Mouse (Mus musculus) CH12.LX (cell line): ENCODE data around the gene Primpol. TPM values are rescaled to one million over a fixed set of nuclear protein-coding genes. Genes with fewer than 3 reads are reported as not detected.

Source experiments
- DNase-seq: peaks from one replicate; pipeline ENCODE4 v3.0.0-alpha.2; 2013; ENCODE audit errors: extremely low read depth
- H3K27ac ChIP-seq: 2 replicates; pipeline ENCODE4 v1.5.1; 2012; ENCODE audit warnings: low read depth, mild to moderate bottlenecking, control low read depth, moderate library complexity; ENCODE audit not compliant: insufficient read depth
- H3K27me3 ChIP-seq: replicated peaks from 2 replicates; pipeline ENCODE3; 2012; ENCODE audit warnings: inconsistent platforms
- H3K36me3 ChIP-seq, 2 experiments: replicated peaks in 1 of 2; 2 replicates each; pipeline versions ENCODE3 to v1.6.1; 2012; ENCODE audit warnings: inconsistent platforms in 1 of 2, low read length in 1 of 2, mild to moderate bottlenecking in 1 of 2, mixed read lengths in 1 of 2, moderate library complexity in 1 of 2; ENCODE audit not compliant: control insufficient read depth in 1 of 2, insufficient read depth in 1 of 2
- H3K4me1 ChIP-seq, 2 experiments: 2 replicates each; pipeline ENCODE4 v1.6.1; 2012; ENCODE audit warnings: inconsistent platforms in 1 of 2, moderate library complexity in 1 of 2; ENCODE audit not compliant: insufficient read depth in 2 of 2, control insufficient read depth in 1 of 2
- H3K4me2 ChIP-seq: 2 replicates; pipeline ENCODE4 v1.6.1; 2012; ENCODE audit warnings: low read depth, mild to moderate bottlenecking, control low read depth; ENCODE audit not compliant: poor library complexity, insufficient read depth, severe bottlenecking
- H3K4me3 ChIP-seq, 3 experiments: fragments of 150-350 bp in 1 of 3; sonication (generic) in 1 of 3; replicated peaks in 1 of 3; 2 replicates each; pipeline versions ENCODE3 to v1.5.1; 2011 to 2012; ENCODE audit warnings: low read depth in 2 of 3, low read length in 2 of 3, mild to moderate bottlenecking in 2 of 3, moderate library complexity in 2 of 3, control low read depth in 1 of 3, improper control_type of control experiment in 1 of 3, inconsistent platforms in 1 of 3, mixed read lengths in 1 of 3; ENCODE audit not compliant: poor library complexity in 1 of 3
- H3K79me2 ChIP-seq: replicated peaks from 2 replicates; pipeline ENCODE4 v1.6.1; 2012; ENCODE audit warnings: mild to moderate bottlenecking, moderate library complexity; ENCODE audit not compliant: control insufficient read depth, poor library complexity, insufficient read depth, severe bottlenecking; ENCODE audit errors: extremely low read depth
- H3K9ac ChIP-seq: 2 replicates; pipeline ENCODE4 v1.6.1; 2012; ENCODE audit warnings: low read depth, mild to moderate bottlenecking, control low read depth, moderate library complexity; ENCODE audit not compliant: insufficient read depth
- H3K9me3 ChIP-seq: replicated peaks from 2 replicates; pipeline ENCODE3; 2012; ENCODE audit warnings: low read length, inconsistent platforms, mixed read lengths
- CHD1 ChIP-seq: IDR thresholded peaks from 2 replicates; pipeline ENCODE4 v1.6.1; 2012; ENCODE audit warnings: low read depth, low read length, improper control_type of control experiment, inconsistent platforms
- E2F4 ChIP-seq: IDR thresholded peaks from 2 replicates; pipeline ENCODE4 v1.6.1; 2011; ENCODE audit warnings: low read depth, low read length, improper control_type of control experiment; ENCODE audit not compliant: insufficient replicate concordance
- EP300 ChIP-seq: IDR thresholded peaks from 2 replicates; pipeline ENCODE4 v1.6.1; 2011; ENCODE audit warnings: low read length, improper control_type of control experiment
- ETS1 ChIP-seq: conservative IDR thresholded peaks from 2 replicates; pipeline ENCODE4 v1.6.1; 2012; ENCODE audit warnings: low read depth, mild to moderate bottlenecking, inconsistent platforms, low read length, improper control_type of control experiment, moderate library complexity
- HCFC1 ChIP-seq: IDR thresholded peaks from 2 replicates; pipeline ENCODE4 v1.6.1; 2012; ENCODE audit warnings: low read depth, mild to moderate bottlenecking, inconsistent platforms, low read length, improper control_type of control experiment
- IRF4 ChIP-seq: IDR thresholded peaks from 2 replicates; pipeline ENCODE4 v1.6.1; 2014; ENCODE audit warnings: low read depth, mild to moderate bottlenecking, inconsistent platforms, low read length, improper control_type of control experiment
- JUN ChIP-seq: IDR thresholded peaks from 2 replicates; pipeline ENCODE4 v1.6.1; 2011; ENCODE audit warnings: low read depth, mild to moderate bottlenecking, low read length, improper control_type of control experiment, moderate library complexity; ENCODE audit not compliant: insufficient read depth
- JUND ChIP-seq: conservative IDR thresholded peaks from 2 replicates; pipeline ENCODE4 v1.6.1; 2011; ENCODE audit warnings: low read depth, low read length, improper control_type of control experiment
- KAT2A ChIP-seq: IDR thresholded peaks from 2 replicates; pipeline ENCODE4 v1.6.1; 2012; ENCODE audit warnings: low read length, improper control_type of control experiment, inconsistent platforms; ENCODE audit not compliant: insufficient replicate concordance
- MAFK ChIP-seq: IDR thresholded peaks from 2 replicates; pipeline ENCODE4 v1.6.1; 2011; ENCODE audit warnings: low read length, improper control_type of control experiment; ENCODE audit not compliant: insufficient replicate concordance
- MAX ChIP-seq: IDR thresholded peaks from 2 replicates; pipeline ENCODE4 v1.6.1; 2011; ENCODE audit warnings: low read length, improper control_type of control experiment
- MAZ ChIP-seq: IDR thresholded peaks from 2 replicates; pipeline ENCODE4 v1.6.1; 2012; ENCODE audit warnings: low read depth, mild to moderate bottlenecking, inconsistent platforms, low read length, improper control_type of control experiment, moderate library complexity
- MEF2A ChIP-seq: IDR thresholded peaks from 2 replicates; pipeline ENCODE4 v1.6.1; 2014; ENCODE audit warnings: low read depth, mild to moderate bottlenecking, inconsistent platforms, low read length, improper control_type of control experiment, borderline replicate concordance
- MXI1 ChIP-seq: IDR thresholded peaks from 2 replicates; pipeline ENCODE4 v1.6.1; 2011; ENCODE audit warnings: mild to moderate bottlenecking, low read depth, low read length, improper control_type of control experiment
- NELFE ChIP-seq: IDR thresholded peaks from 2 replicates; pipeline ENCODE4 v1.6.1; 2011; ENCODE audit warnings: low read depth, low read length, improper control_type of control experiment
- NRF1 ChIP-seq: IDR thresholded peaks from 2 replicates; pipeline ENCODE4 v1.6.1; 2014; ENCODE audit warnings: low read depth, mild to moderate bottlenecking, inconsistent platforms, low read length, improper control_type of control experiment, moderate library complexity
- PAX5 ChIP-seq: IDR thresholded peaks from 2 replicates; pipeline ENCODE4 v1.6.1; 2012; ENCODE audit warnings: low read length, inconsistent platforms, mixed read lengths
- POLR2A ChIP-seq: IDR thresholded peaks from 2 replicates; pipeline ENCODE4 v1.6.1; 2011; ENCODE audit warnings: low read depth, mild to moderate bottlenecking, improper control_type of control experiment, low read length
- POLR2AphosphoS2 ChIP-seq: IDR thresholded peaks from 2 replicates; pipeline ENCODE4 v1.6.1; 2011; ENCODE audit warnings: low read depth, low read length, improper control_type of control experiment
- RAD21 ChIP-seq: IDR thresholded peaks from 2 replicates; pipeline ENCODE4 v1.6.1; 2011; ENCODE audit warnings: low read depth, mild to moderate bottlenecking, low read length, improper control_type of control experiment, moderate library complexity
- RCOR1 ChIP-seq: conservative IDR thresholded peaks from 2 replicates; pipeline ENCODE4 v1.6.1; 2012; ENCODE audit warnings: low read depth, mild to moderate bottlenecking, inconsistent platforms, low read length, improper control_type of control experiment
- SMC3 ChIP-seq: IDR thresholded peaks from 2 replicates; pipeline ENCODE4 v1.6.1; 2011; ENCODE audit warnings: low read depth, low read length, improper control_type of control experiment
- TBP ChIP-seq: conservative IDR thresholded peaks from 2 replicates; pipeline ENCODE4 v1.6.1; 2011; ENCODE audit warnings: low read depth, low read length, improper control_type of control experiment
- TCF12 ChIP-seq: IDR thresholded peaks from 2 replicates; pipeline ENCODE4 v1.6.1; 2014; ENCODE audit warnings: low read depth, mild to moderate bottlenecking, inconsistent platforms, low read length, improper control_type of control experiment
- UBTF ChIP-seq: IDR thresholded peaks from 2 replicates; pipeline ENCODE4 v1.6.1; 2012; ENCODE audit warnings: low read depth, mild to moderate bottlenecking, inconsistent platforms, low read length, improper control_type of control experiment, moderate library complexity
- USF2 ChIP-seq: conservative IDR thresholded peaks from 2 replicates; pipeline ENCODE4 v1.6.1; 2011; ENCODE audit warnings: low read depth, low read length, improper control_type of control experiment
- ZC3H11A ChIP-seq: IDR thresholded peaks from 2 replicates; pipeline ENCODE4 v1.6.1; 2012; ENCODE audit warnings: low read depth, mild to moderate bottlenecking, inconsistent platforms, low read length, improper control_type of control experiment
- ZKSCAN1 ChIP-seq: IDR thresholded peaks from 2 replicates; pipeline ENCODE4 v1.6.1; 2012; ENCODE audit warnings: low read depth, inconsistent platforms, low read length, improper control_type of control experiment, borderline replicate concordance
- ZMIZ1 ChIP-seq: IDR thresholded peaks from 2 replicates; pipeline ENCODE4 v1.6.1; 2012; ENCODE audit warnings: low read depth, mild to moderate bottlenecking, inconsistent platforms, low read length, improper control_type of control experiment
- dilution Hi-C: fragments of 300-500 bp; cut with MboI; formaldehyde crosslinking; loops from 2 replicates; pipeline ENCODE4 v1.14.3; 2020; ENCODE audit warnings: low sequenced_read_pairs; ENCODE audit not compliant: extremely low pct_unique_long_range_greater_than_20kb, extremely low pct_ligation_motif_present
- in situ Hi-C: fragments of 300-500 bp; cut with MboI; formaldehyde crosslinking; loops from 3 replicates; pipeline ENCODE4 v1.14.3; 2019; ENCODE audit warnings: low sequenced_read_pairs, low pct_ligation_motif_present, low pct_unique_long_range_greater_than_20kb, mixed read lengths
- polyA plus RNA-seq: library from polyadenylated mRNA; unstranded; fragments of >175 nt; gene quantifications from 2 replicates; pipeline ENCODE4 v1.2.1, GENCODE M21; 2012; ENCODE audit warnings: low read depth; ENCODE audit not compliant: insufficient read length
- total RNA-seq, 2 experiments: library from RNA; depleted of rRNA; stranded (reverse); fragments of 300-350 nt in 1 of 2; fragments of >200 nt in 1 of 2; gene quantifications; 2 replicates each; pipeline ENCODE4 v1.2.3; 2012 to 2014

Gene Primpol
- total and polyA plus RNA-seq, 3 experiments, result 12.4 to 17.8 (median 15.3) TPM

DNA sequence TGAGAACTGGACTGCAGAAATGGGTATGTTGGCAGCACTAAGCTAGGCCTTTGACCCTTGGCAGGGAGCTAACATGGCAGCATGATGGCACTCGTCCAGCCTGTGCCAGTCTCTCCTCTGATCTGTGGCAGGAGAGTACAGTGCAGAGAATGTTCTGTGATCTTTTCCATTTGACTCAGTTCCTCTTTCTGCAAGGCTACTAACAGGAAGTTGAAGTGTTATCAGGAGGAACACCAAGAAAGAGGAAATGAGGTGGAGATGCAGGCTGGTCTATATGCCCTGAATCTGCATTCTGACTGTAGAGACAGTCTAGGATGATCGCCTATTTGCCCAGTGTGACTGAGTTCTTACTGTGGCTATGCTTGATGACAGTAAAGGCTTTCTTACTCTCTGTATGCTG is 21.4 kb downstream of the Primpol start (continued):
- TF ChIP-seq EP300 (peak; percentile 99), MAZ (no peak), USF2 (no peak), NRF1 (no peak), ETS1 (peak; percentile 63), TBP (peak; percentile 53; the same call in 1 of the 2 replicates), HCFC1 (peak; percentile 59), CHD1 (no peak), ZKSCAN1 (no peak), SMC3 (no peak), PAX5 (no peak), TCF12 (peak; percentile 50), MXI1 (no peak), JUN (peak; percentile 49), RAD21 (no peak; the same call in none of the 2 replicates), JUND (peak; percentile 91), UBTF (no peak), IRF4 (peak; percentile 98), MAFK (no peak), MAX (no peak)

DNA sequence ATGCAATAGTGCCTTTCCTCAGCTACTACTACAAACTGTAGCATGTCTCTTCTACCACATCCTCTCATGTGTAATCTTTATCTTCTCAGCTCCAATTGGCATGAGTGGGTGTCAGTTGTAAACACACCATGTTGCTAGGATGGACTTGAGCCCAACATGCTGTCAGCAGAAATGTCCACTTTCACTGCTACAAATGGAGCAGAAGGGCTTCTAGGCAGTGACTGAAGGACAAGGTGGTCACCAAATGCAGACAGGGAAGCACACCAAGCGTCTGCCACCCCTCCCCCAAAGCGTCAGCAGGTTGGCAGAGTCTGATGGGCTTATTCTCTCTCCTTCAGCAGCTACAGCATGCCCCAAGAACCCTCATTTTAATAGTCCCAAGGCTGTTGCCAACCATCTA is 23.2 kb downstream of the Primpol start:
- no peak for DNase-seq
- in situ Hi-C loops (no loop called here), dilution Hi-C loops (no loop called here)
- Histone ChIP-seq H3K4me3 (no peak overlapping the region), H3K27ac (no peak overlapping the region), H3K27me3 (no peaks in the 10 kb centered on the region), H3K9ac (no peak overlapping the region), H3K4me1 (peaks cover 13 to 20% of the 10 kb centered on the region in 2 experiments), H3K9me3 (no peaks in the 10 kb centered on the region), H3K4me2 (no peak overlapping the region), H3K79me2 (no peaks in the 10 kb centered on the region)
- TF ChIP-seq ZMIZ1 (no peak), NELFE (no peak), POLR2AphosphoS2 (no peak), JUND (no peak), JUN (no peak), ZC3H11A (no peak), TBP (no peak), MAFK (no peak), MAX (no peak), MXI1 (no peak), MEF2A (no peak), POLR2A (no peak), ZKSCAN1 (no peak), IRF4 (no peak), RCOR1 (no peak), E2F4 (no peak), KAT2A (no peak), EP300 (no peak), UBTF (no peak)
- TF ChIP-seq, all 38 proteins: peak for 0
- peaks cover 25 to 53% of the 10 kb centered on the region in 2 experiments for H3K36me3 ChIP-seq
